Mouse (Mus musculus) frontal cortex, postnatal 14 days (tissue): ENCODE measurements around the gene Zfp955b.
"Not testable (repeated sequence)": the region's sequence is repeated elsewhere in the genome, so short reads cannot be mapped to it uniquely, and the experiment has no call there.

Experiments
- DNase-seq, 2 experiments: peaks; one replicate each; pipeline ENCODE4 v3.0.0; 2022; ENCODE audit warnings: low spot score in 2 of 2

Zfp955b gene

DNA sequence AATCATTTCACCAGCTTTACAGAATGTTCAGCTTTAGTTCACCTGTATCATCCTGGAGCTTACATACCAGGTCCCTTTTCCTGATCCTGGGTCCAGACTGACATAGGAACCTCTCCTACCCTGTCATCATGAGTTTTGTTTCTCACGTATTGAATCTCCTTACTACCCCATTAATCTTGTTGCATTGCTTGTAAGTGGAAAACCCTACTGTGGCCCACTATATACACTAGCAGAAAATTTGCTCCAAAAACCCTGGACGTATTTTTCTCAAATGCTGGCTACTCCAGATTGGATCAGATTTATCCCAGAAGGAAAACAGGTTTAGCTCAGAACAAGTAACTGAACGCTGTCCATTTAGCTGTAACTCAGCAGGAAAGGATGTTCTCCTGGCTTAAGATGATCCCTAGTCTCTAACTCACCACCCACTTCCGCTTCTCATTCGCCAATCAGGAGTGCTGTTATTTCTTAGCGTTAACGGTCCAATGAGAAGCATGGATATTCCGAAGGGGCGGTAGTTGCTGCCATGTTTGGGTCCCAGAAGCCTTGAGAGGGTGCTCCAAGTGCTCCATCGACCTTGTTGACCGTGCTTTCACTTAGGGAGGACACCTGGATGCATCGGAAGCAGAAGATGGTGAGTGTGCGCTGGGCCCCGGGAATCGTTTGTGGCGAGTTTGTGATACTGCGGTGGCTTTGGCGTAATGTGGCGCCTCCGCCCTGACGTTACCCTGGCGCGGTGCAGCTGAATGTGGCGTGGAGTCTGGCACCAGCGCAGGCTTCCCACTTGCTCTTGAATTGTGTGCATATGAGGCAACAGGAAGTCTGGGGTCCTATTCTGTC lies at the start of gene Zfp955b:
Zfp955b (plus strand) TSS at position 506 of the 837 bp plus-strand sequence.
- not testable (repeated sequence) for DNase-seq

DNA sequence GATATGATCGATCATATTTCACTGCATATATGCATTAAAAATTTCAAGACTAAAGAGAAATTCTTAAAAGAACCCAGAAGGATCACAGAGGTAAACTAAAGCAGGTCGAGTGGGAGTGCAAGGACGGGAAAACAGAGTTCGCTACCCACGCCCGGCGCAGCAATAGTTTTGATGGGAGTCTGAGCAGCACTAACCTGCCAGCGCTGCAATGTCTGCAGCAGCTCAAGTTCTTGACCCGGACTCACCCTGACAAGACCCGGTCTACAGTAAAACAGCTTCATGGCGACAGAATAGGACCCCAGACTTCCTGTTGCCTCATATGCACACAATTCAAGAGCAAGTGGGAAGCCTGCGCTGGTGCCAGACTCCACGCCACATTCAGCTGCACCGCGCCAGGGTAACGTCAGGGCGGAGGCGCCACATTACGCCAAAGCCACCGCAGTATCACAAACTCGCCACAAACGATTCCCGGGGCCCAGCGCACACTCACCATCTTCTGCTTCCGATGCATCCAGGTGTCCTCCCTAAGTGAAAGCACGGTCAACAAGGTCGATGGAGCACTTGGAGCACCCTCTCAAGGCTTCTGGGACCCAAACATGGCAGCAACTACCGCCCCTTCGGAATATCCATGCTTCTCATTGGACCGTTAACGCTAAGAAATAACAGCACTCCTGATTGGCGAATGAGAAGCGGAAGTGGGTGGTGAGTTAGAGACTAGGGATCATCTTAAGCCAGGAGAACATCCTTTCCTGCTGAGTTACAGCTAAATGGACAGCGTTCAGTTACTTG lies 34.6 kb upstream of the Zfp955b start, which contains the start of gene Zfp955a:
Zfp955a (minus strand) TSS at position 616 of the 789 bp plus-strand sequence.
- not testable (repeated sequence) for DNase-seq

DNA sequence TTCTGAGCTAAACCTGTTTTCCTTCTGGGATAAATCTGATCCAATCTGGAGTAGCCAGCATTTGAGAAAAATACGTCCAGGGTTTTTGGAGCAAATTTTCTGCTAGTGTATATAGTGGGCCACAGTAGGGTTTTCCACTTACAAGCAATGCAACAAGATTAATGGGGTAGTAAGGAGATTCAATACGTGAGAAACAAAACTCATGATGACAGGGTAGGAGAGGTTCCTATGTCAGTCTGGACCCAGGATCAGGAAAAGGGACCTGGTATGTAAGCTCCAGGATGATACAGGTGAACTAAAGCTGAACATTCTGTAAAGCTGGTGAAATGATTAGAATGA lies 34.1 kb upstream of the Zfp955b start:
- not testable (repeated sequence) for DNase-seq

DNA sequence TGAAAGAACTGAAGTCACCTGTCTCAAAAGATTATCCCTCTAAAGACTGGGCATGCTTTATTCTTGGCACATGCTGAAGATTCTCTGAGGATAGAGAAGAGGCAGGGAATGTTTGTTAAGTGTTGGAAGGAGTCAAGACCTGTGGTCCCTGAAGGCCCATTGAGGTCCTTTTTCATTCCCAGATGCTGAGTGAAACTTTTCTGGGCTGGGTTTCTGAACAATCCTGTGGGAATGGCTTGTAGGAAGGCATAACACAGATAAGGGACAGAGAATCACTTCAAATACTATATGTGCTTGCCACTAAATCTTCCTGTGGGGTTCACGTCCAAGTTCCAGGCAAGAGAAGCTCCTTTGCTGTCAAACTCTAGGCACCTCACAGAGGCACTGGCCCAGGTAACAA lies 25.0 kb upstream of the Zfp955b start, which contains the start of gene Olfr63:
Olfr63 (plus strand) TSS at position 301 of the 400 bp plus-strand sequence.
- no peak for DNase-seq

DNA sequence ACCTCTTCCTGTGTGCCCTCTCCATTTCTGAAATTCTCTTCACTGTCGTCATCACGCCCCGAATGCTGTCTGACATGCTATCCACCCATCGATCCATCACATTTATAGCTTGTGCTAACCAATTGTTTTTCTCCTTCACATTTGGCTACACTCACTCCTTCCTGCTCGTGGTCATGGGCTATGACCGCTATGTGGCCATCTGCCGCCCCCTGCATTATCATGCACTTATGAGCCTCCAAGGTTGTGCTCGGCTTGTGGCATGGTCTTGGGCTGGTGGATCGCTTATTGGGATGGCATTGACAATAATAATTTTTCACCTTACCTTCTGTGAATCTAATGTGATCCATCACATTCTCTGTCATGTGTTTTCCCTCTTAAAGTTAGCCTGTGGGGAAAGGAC lies 20.4 kb upstream of the Zfp955b start:
- no peak for DNase-seq

DNA sequence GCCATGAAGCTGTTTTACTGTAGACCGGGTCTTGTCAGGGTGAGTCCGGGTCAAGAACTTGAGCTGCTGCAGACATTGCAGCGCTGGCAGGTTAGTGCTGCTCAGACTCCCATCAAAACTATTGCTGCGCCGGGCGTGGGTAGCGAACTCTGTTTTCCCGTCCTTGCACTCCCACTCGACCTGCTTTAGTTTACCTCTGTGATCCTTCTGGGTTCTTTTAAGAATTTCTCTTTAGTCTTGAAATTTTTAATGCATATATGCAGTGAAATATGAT lies 469 bp downstream of the Zfp955b start:
- DNase-seq = not testable (repeated sequence)

DNA sequence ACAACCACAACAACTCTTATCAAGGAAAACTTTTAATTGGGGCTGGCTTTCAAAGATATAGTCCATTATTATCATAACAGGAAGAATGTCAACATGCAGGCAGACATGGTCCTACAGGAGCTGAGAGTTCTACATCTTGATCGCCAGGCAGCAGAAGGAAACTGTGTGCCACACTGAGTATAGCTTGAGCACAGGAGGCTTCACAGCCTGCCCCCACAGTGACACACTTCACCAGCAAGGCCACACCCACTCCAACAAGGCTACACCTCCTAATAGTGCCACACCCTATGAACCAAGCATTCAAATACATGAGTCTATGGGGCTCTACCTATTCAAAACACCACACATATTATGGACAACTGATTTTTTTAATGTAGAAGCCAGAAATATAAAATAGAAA lies 63.6 kb downstream of the Zfp955b start:
- no peak for DNase-seq
